Mouse (Mus musculus) megakaryocyte, embryonic 14.5 days (primary cell): ENCODE data around the gene Hfe2.

ENCODE experiments used
- FLI1 ChIP-seq: IDR thresholded peaks from 2 replicates; pipeline ENCODE4 v1.6.1; 2012; ENCODE audit warnings: low read length, inconsistent platforms, mixed read lengths
- GATA1 ChIP-seq: IDR thresholded peaks from 3 replicates; pipeline ENCODE4 v1.6.1; 2012; ENCODE audit warnings: mixed read lengths, low read length, inconsistent platforms, borderline replicate concordance

DNA sequence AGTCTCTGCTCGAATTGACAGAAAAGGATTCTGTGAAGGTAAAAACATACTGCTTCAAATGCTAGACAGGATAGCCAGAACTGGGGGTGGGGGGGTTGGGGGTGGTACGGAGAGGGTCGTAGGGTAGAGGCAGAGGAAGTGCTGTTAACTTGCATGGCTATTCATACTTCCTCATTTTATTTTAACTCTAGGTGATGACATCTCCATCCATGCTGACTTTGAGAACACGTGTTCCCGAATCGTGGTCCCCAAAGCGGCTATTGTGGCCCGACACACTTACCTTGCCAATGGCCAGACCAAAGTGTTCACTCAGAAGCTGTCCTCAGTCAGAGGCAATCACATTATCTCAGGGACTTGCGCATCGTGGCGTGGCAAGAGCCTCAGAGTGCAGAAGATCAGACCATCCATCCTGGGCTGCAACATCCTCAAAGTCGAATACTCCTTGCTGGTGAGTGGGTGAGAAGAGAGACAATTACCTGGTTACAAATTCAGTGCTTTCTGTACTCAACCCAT, 34.5 kb downstream of the Hfe2 start:
- TF ChIP-seq GATA1 = no peak
- TF ChIP-seq FLI1 = no peak
